Mouse (Mus musculus): ENCODE measurements around the gene Rad51d.
"Not testable (repeated sequence)": the region's sequence is repeated elsewhere in the genome, so short reads cannot be mapped to it uniquely, and the experiment has no call there.

Rad51d gene

GRCm38 (mm10) chr11:82890342-82890762 lies at the start of gene Rad51d:
TSS of gene Rad51d (minus strand) at chr11:82890614.
- DNase-seq: peak; percentile 95 to 96

- no peak for DNase-seq
Measured at GRCm38 (mm10) chr11:82933186-82933585, 42.8 kb upstream of the Rad51d start.

- not testable (repeated sequence) for DNase-seq
Measured at GRCm38 (mm10) chr11:82931671-82932450, 41.4 kb upstream of the Rad51d start.

- not testable (repeated sequence) for DNase-seq
Measured at GRCm38 (mm10) chr11:82931161-82931560, 40.7 kb upstream of the Rad51d start.

GRCm38 (mm10) chr11:82930391-82930955 lies 40.1 kb upstream of the Rad51d start:
- DNase-seq: not testable (repeated sequence)

GRCm38 (mm10) chr11:82929633-82929950 lies 39.2 kb upstream of the Rad51d start:
- no peak for DNase-seq

GRCm38 (mm10) chr11:82928897-82929632 lies 38.7 kb upstream of the Rad51d start:
- no peak for DNase-seq

GRCm38 (mm10) chr11:82923910-82924309 lies 33.5 kb upstream of the Rad51d start:
- DNase-seq: not testable (repeated sequence)

GRCm38 (mm10) chr11:82921691-82922090 lies 31.3 kb upstream of the Rad51d start:
- no peak for DNase-seq

GRCm38 (mm10) chr11:82920768-82921167 lies 30.4 kb upstream of the Rad51d start:
- DNase-seq: no peak

GRCm38 (mm10) chr11:82914711-82915352 lies 24.4 kb upstream of the Rad51d start:
- peak; percentile 79 to 82 for DNase-seq

- no peak for DNase-seq
Measured at GRCm38 (mm10) chr11:82910679-82911389, 20.4 kb upstream of the Rad51d start.

GRCm38 (mm10) chr11:82910250-82910649 lies 19.8 kb upstream of the Rad51d start, which contains the start of gene Unc45b:
TSS of gene Unc45b (plus strand) at chr11:82910550.
- no peak for DNase-seq

GRCm38 (mm10) chr11:82908608-82908989 lies 18.2 kb upstream of the Rad51d start:
- no peak for DNase-seq

GRCm38 (mm10) chr11:82907651-82908607 lies 17.5 kb upstream of the Rad51d start, which contains the start of gene Nle1:
TSS of gene Nle1 (minus strand) at chr11:82908411.
- DNase-seq: peak; percentile 93 to 96

- DNase-seq: no peak
Measured at GRCm38 (mm10) chr11:82905816-82906215, 15.4 kb upstream of the Rad51d start.

- no peak for DNase-seq
Measured at GRCm38 (mm10) chr11:82904952-82905351, 14.5 kb upstream of the Rad51d start.

GRCm38 (mm10) chr11:82901606-82902310 lies 11.3 kb upstream of the Rad51d start:
- DNase-seq: peak; percentile 58 to 66

- no peak for DNase-seq
Measured at GRCm38 (mm10) chr11:82899720-82900119, 9.3 kb upstream of the Rad51d start.

- no peak for DNase-seq
Measured at GRCm38 (mm10) chr11:82897478-82897877, 7.1 kb upstream of the Rad51d start.

GRCm38 (mm10) chr11:82891936-82892335 lies 1.5 kb upstream of the Rad51d start, which contains the start of gene Fndc8:
TSS of gene Fndc8 (plus strand) at chr11:82892124.
- DNase-seq: no peak

All from cerebellum, postnatal 36 days (tissue).